Mouse (Mus musculus) MEL (cell line): ENCODE measurements around the gene Prokr2. TPM values are rescaled to one million over a fixed set of nuclear protein-coding genes. Genes with fewer than 3 reads are reported as not detected.

ENCODE experiments used
- DNase-seq: peaks from one replicate; pipeline ENCODE4 v3.0.0; 2011; ENCODE audit warnings: low read depth, low spot score
- H3K27ac ChIP-seq: 2 replicates; pipeline ENCODE4 v1.5.1; 2012; ENCODE audit warnings: low read depth, mild to moderate bottlenecking, control low read depth, low read length, moderate library complexity; ENCODE audit not compliant: control insufficient read depth
- H3K27me3 ChIP-seq, 2 experiments: fragments of 150-350 bp in 1 of 2; sonication (generic) in 1 of 2; 2 replicates each; pipeline ENCODE4 v1.6.1; 2012; ENCODE audit warnings: low read length in 2 of 2, mild to moderate bottlenecking in 2 of 2, improper control_type of control experiment in 1 of 2, moderate library complexity in 1 of 2; ENCODE audit not compliant: insufficient read depth in 2 of 2, control insufficient read depth in 1 of 2
- H3K36me3 ChIP-seq, 2 experiments: 2 replicates each; pipeline ENCODE4 v1.6.1; 2012 to 2014; ENCODE audit warnings: low read length in 2 of 2, improper control_type of control experiment in 1 of 2, inconsistent platforms in 1 of 2, mild to moderate bottlenecking in 1 of 2; ENCODE audit not compliant: insufficient read depth in 2 of 2, control insufficient read depth in 1 of 2
- H3K4me1 ChIP-seq, 2 experiments: fragments of 150-350 bp in 1 of 2; sonication (generic) in 1 of 2; 2 replicates each; pipeline ENCODE4 v1.6.1; 2012; ENCODE audit warnings: low read length in 2 of 2, improper control_type of control experiment in 1 of 2, mild to moderate bottlenecking in 1 of 2; ENCODE audit not compliant: insufficient read depth in 2 of 2, control insufficient read depth in 1 of 2
- H3K4me3 ChIP-seq, 2 experiments: fragments of 150-350 bp in 1 of 2; sonication (generic) in 1 of 2; 2 replicates each; pipeline ENCODE4 v1.5.1; 2012; ENCODE audit warnings: low read depth in 2 of 2, low read length in 2 of 2, mild to moderate bottlenecking in 2 of 2, moderate library complexity in 2 of 2, control low read depth in 1 of 2, improper control_type of control experiment in 1 of 2; ENCODE audit not compliant: control insufficient read depth in 1 of 2, insufficient read depth in 1 of 2
- H3K79me2 ChIP-seq: 2 replicates; pipeline ENCODE4 v1.6.1; 2012; ENCODE audit warnings: mild to moderate bottlenecking, low read length, moderate library complexity; ENCODE audit not compliant: control insufficient read depth, poor library complexity, insufficient read depth
- H3K9ac ChIP-seq: 2 replicates; pipeline ENCODE4 v1.6.1; 2012; ENCODE audit warnings: low read depth, mild to moderate bottlenecking, control low read depth, low read length, moderate library complexity; ENCODE audit not compliant: control insufficient read depth, poor library complexity, severe bottlenecking
- H3K9me3 ChIP-seq: fragments of 150-350 bp; sonication (generic); replicated peaks from 2 replicates; pipeline ENCODE4 v1.6.1; 2012; ENCODE audit warnings: mild to moderate bottlenecking, low read length, improper control_type of control experiment, moderate library complexity; ENCODE audit not compliant: insufficient read depth
- CTCF ChIP-seq, 3 experiments: IDR thresholded peaks in 2 of 3; conservative IDR thresholded peaks in 1 of 3; 2 replicates each; pipeline ENCODE4 v1.5.1; 2011 to 2012; ENCODE audit warnings: low read length in 3 of 3, low read depth in 2 of 3, mild to moderate bottlenecking in 2 of 3, improper control_type of control experiment in 1 of 3, inconsistent platforms in 1 of 3, mixed read lengths in 1 of 3, moderate library complexity in 1 of 3; ENCODE audit not compliant: control insufficient read depth in 1 of 3, insufficient read depth in 1 of 3, poor library complexity in 1 of 3, severe bottlenecking in 1 of 3
- EP300 ChIP-seq, 2 experiments: IDR thresholded peaks; 2 replicates each; pipeline ENCODE4 v1.6.1; 2011; ENCODE audit warnings: improper control_type of control experiment in 2 of 2, low read length in 2 of 2, low read depth in 1 of 2, mild to moderate bottlenecking in 1 of 2
- ETS1 ChIP-seq: IDR thresholded peaks from 2 replicates; pipeline ENCODE4 v1.6.1; 2012; ENCODE audit warnings: low read depth, mild to moderate bottlenecking, inconsistent platforms, low read length, improper control_type of control experiment, moderate library complexity
- GATA1 ChIP-seq: IDR thresholded peaks from 2 replicates; pipeline ENCODE4 v1.6.1; 2011; ENCODE audit warnings: low read depth, low read length, improper control_type of control experiment
- JUND ChIP-seq: IDR thresholded peaks from 2 replicates; pipeline ENCODE4 v1.6.1; 2011; ENCODE audit warnings: low read depth, mild to moderate bottlenecking, improper control_type of control experiment, low read length
- KAT2A ChIP-seq: conservative IDR thresholded peaks from 2 replicates; pipeline ENCODE4 v1.6.1; 2012; ENCODE audit warnings: low read depth, low read length, improper control_type of control experiment, inconsistent platforms
- MAX ChIP-seq: IDR thresholded peaks from 2 replicates; pipeline ENCODE4 v1.6.1; 2011; ENCODE audit warnings: low read length, improper control_type of control experiment
- MAZ ChIP-seq: IDR thresholded peaks from 2 replicates; pipeline ENCODE4 v1.6.1; 2012; ENCODE audit warnings: low read depth, mild to moderate bottlenecking, inconsistent platforms, low read length, improper control_type of control experiment
- MYB ChIP-seq: IDR thresholded peaks from 2 replicates; pipeline ENCODE4 v1.6.1; 2011; ENCODE audit warnings: mild to moderate bottlenecking, low read depth, low read length, improper control_type of control experiment
- NELFE ChIP-seq: IDR thresholded peaks from 2 replicates; pipeline ENCODE4 v1.6.1; 2011; ENCODE audit warnings: low read depth, low read length, improper control_type of control experiment
- POLR2A ChIP-seq, 2 experiments: IDR thresholded peaks; 2 replicates each; pipeline ENCODE4 v1.6.1; 2011 to 2012; ENCODE audit warnings: low read length in 2 of 2, mild to moderate bottlenecking in 2 of 2, control low read depth in 1 of 2, improper control_type of control experiment in 1 of 2, low read depth in 1 of 2, moderate library complexity in 1 of 2; ENCODE audit not compliant: control insufficient read depth in 1 of 2, insufficient read depth in 1 of 2, poor library complexity in 1 of 2
- POLR2AphosphoS5 ChIP-seq: IDR thresholded peaks from 2 replicates; pipeline ENCODE4 v1.6.1; 2012; ENCODE audit warnings: low read depth, borderline replicate concordance, mild to moderate bottlenecking, inconsistent platforms, low read length, moderate library complexity, mixed read lengths
- RCOR1 ChIP-seq: IDR thresholded peaks from 2 replicates; pipeline ENCODE4 v1.6.1; 2012; ENCODE audit warnings: low read depth, mild to moderate bottlenecking, inconsistent platforms, low read length, improper control_type of control experiment
- SIN3A ChIP-seq: IDR thresholded peaks from 2 replicates; pipeline ENCODE4 v1.6.1; 2012; ENCODE audit warnings: low read length, improper control_type of control experiment, inconsistent platforms
- TAL1 ChIP-seq: IDR thresholded peaks from 2 replicates; pipeline ENCODE4 v1.6.1; 2012; ENCODE audit warnings: mild to moderate bottlenecking, inconsistent platforms, low read length, moderate library complexity, mixed read lengths
- TBP ChIP-seq: IDR thresholded peaks from 2 replicates; pipeline ENCODE4 v1.8.0; 2011; ENCODE audit warnings: low read depth, low read length, improper control_type of control experiment
- TCF12 ChIP-seq: IDR thresholded peaks from 2 replicates; pipeline ENCODE4 v1.6.1; 2014; ENCODE audit warnings: low read depth, mild to moderate bottlenecking, inconsistent platforms, low read length, improper control_type of control experiment, moderate library complexity
- UBTF ChIP-seq: IDR thresholded peaks from 2 replicates; pipeline ENCODE4 v1.6.1; 2012; ENCODE audit warnings: low read depth, mild to moderate bottlenecking, inconsistent platforms, low read length, improper control_type of control experiment, moderate library complexity, borderline replicate concordance; ENCODE audit not compliant: insufficient read depth
- USF1 ChIP-seq: IDR thresholded peaks from 2 replicates; pipeline ENCODE4 v1.6.1; 2014; ENCODE audit warnings: low read depth, mild to moderate bottlenecking, inconsistent platforms, low read length, improper control_type of control experiment, moderate library complexity
- ZC3H11A ChIP-seq: IDR thresholded peaks from 2 replicates; pipeline ENCODE4 v1.6.1; 2012; ENCODE audit warnings: low read depth, mild to moderate bottlenecking, inconsistent platforms, low read length, improper control_type of control experiment
- ZNF384 ChIP-seq: IDR thresholded peaks from 2 replicates; pipeline ENCODE4 v1.6.1; 2012; ENCODE audit warnings: low read depth, mild to moderate bottlenecking, inconsistent platforms, low read length, improper control_type of control experiment
- polyA plus RNA-seq, 2 experiments: library from polyadenylated mRNA; stranded (reverse) in 1 of 2; unstranded in 1 of 2; fragments of >175 nt in 1 of 2; fragments of >200 nt in 1 of 2; gene quantifications; 2 replicates each; pipeline versions ENCODE4 v1.2.1 to v1.2.4; 2012; ENCODE audit warnings: low replicate concordance in 2 of 2, low read depth in 1 of 2; ENCODE audit not compliant: insufficient read length in 2 of 2, insufficient read depth in 1 of 2, missing spikeins in 1 of 2
- total RNA-seq: library from RNA; depleted of rRNA; stranded (reverse); fragments of 300-350 nt; gene quantifications from 2 replicates; pipeline ENCODE4 v1.2.3, GENCODE M21; 2012

The Prokr2 gene
- total and polyA plus RNA-seq, 3 experiments: not detected

DNA sequence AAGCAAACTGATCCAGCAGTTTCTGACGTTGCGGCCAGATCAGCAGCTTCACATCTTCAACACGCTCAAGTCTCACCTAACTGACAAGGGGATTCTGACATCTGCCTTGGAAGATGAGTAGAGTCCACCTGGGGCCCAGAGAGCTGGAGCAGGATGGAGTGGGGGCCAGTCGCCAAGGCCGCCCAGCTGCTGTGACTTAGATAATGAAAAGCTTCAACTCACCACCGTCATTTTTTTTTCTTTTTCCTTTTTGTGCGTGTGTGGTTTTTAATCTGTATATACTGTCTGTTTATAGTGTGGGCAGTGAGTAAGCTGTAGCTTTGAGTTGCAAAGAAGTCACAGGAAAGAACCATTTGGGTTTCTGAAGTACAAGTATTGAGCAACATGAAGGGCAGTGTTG lies 80.1 kb downstream of the Prokr2 start:
- no peaks in the 10 kb centered on the region for H3K27me3 ChIP-seq
- no peaks in the 10 kb centered on the region for H3K9me3 ChIP-seq
- peaks cover 6 to 47% of the 10 kb centered on the region in 2 experiments for H3K4me1 ChIP-seq
- no peak overlapping the region for H3K9ac ChIP-seq
- peaks cover 0 to 36% of the 10 kb centered on the region in 2 experiments; a peak in 2 of 4 replicates for H3K36me3 ChIP-seq
- no peak for TF ChIP-seq CTCF (IDR thresholded peaks at IDR 0.05 in 2 of 3, conservative IDR thresholded peaks at IDR 0.05 in 1 of 3; ENCODE audit: control insufficient read depth in 1 of 3, insufficient read depth in 1 of 3, low read depth in 2 of 3, low read length in 3 of 3, poor library complexity in 1 of 3, severe bottlenecking in 1 of 3)
- peak; percentile 69 for TF ChIP-seq SIN3A
- TF ChIP-seq UBTF: no peak
- peak; percentile 91 for TF ChIP-seq ETS1
- TF ChIP-seq MAX: peak; percentile 22; the same call in 1 of the 2 replicates
- TF ChIP-seq MYB: 0 out of 2 replicates have a peak, but pooled peaks have one; percentile 39
- TF ChIP-seq EP300 (IDR thresholded peaks at IDR 0.05; ENCODE audit: low read depth in 1 of 2, low read length in 2 of 2): peak; percentile 93 to 95
- peak; percentile 96 for TF ChIP-seq ZNF384
- peak; percentile 77 for TF ChIP-seq RCOR1
- TF ChIP-seq TCF12: peak; percentile 97
- no peak for TF ChIP-seq TBP
- peak; percentile 97 for TF ChIP-seq TAL1
- no peak for TF ChIP-seq JUND
- TF ChIP-seq MAZ: peak; percentile 52
- TF ChIP-seq GATA1: peak; percentile 85
- H3K27ac ChIP-seq: peak overlapping the region; percentile 78
- peak; percentile 82 for DNase-seq
- no peak overlapping the region for H3K4me3 ChIP-seq
- no peaks in the 10 kb centered on the region for H3K79me2 ChIP-seq

- TF ChIP-seq POLR2A (IDR thresholded peaks at IDR 0.05; ENCODE audit: control insufficient read depth in 1 of 2, insufficient read depth in 1 of 2, low read depth in 1 of 2, low read length in 2 of 2, poor library complexity in 1 of 2) (no peak), USF1 (no peak), POLR2AphosphoS5 (no peak), NELFE (no peak), KAT2A (no peak), ZC3H11A (no peak)
These were observed 83.8 kb downstream of the Prokr2 start for GRCm38 (mm10) chr2:132301436-132301835.

More at GRCm38 (mm10) chr2:132301436-132301835, 83.8 kb downstream of the Prokr2 start:
- no peak overlapping the region for H3K4me3 ChIP-seq
- H3K27me3 ChIP-seq: no peaks in the 10 kb centered on the region
- no peaks in the 10 kb centered on the region for H3K79me2 ChIP-seq
- no peak overlapping the region for H3K9ac ChIP-seq
- H3K9me3 ChIP-seq: no peaks in the 10 kb centered on the region
- H3K4me1 ChIP-seq: peaks cover 4 to 20% of the 10 kb centered on the region in 2 experiments; a peak in 3 of 4 replicates
- no peak overlapping the region for H3K27ac ChIP-seq
- H3K36me3 ChIP-seq: peaks cover 0 to 16% of the 10 kb centered on the region in 2 experiments; a peak in 3 of 4 replicates
- no peak for DNase-seq
